Mouse (Mus musculus): ENCODE results near the gene Mrpl51.

DNA sequence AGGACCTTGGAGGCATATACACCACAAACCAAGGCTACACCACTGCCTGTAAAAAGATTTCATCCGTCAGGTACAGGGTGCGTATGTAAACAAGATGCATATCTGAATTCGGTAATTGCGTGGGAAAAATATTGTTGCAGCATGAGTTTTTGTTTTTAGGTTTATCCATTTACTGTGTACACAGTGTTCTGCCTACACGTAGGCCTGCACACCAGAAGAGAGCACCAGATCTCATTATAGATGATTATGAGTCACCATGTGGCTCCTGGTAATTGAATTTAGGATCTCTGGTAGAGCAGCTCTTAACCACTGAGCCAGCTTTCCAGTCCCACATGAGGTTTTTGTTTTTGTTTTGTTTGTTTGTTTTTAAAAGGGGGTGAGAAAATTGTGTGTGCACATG, 5.6 kb downstream of the Mrpl51 start:
- TF ChIP-seq CTCF (IDR thresholded peaks at IDR 0.05; ENCODE audit: control insufficient read depth, insufficient read depth, insufficient read length) (no peak), USF1 (IDR thresholded peaks at IDR 0.05; ENCODE audit: low read depth) (no peak), CEBPB (IDR thresholded peaks at IDR 0.05; ENCODE audit: low read depth) (no peak), MYOD1 (IDR thresholded peaks at IDR 0.05; ENCODE audit: control insufficient read depth, insufficient read length, low read depth) (no peak), MAX (IDR thresholded peaks at IDR 0.05) (no peak), MYOG (IDR thresholded peaks at IDR 0.05; ENCODE audit: control insufficient read depth, extremely low read depth, insufficient read length) (no peak)
